Mouse (Mus musculus): ENCODE measurements around the gene Atf6b. TPM values are rescaled to one million over a fixed set of nuclear protein-coding genes. Genes with fewer than 3 reads are reported as not detected.

Atf6b gene
- total and polyA plus RNA-seq, 3 experiments = 45.3 to 101 TPM; not detected in 1

DNA sequence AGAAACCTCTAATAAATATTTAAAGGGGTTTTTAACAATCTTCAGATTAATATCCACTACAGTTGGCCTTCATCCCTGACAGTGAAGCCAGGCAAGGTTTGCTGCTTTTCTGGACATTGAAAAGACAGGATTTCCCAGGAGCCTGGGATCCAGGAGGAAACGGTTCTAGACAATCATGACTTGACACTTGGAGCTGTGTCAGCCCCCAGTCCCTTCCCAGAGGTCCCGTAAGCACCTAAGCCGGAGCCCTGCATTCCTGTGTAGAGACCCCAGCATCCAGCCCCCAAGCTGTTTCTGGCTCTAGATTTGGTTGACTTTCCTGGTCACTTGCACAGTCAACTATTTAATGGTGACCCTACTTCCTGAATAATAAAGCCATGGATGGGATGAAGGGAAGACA is 11.6 kb downstream of the Atf6b start:
- Histone ChIP-seq H3K27ac (ENCODE audit: control insufficient read depth, low read depth, low read length) (no peak overlapping the region), H3K36me3 (ENCODE audit: control insufficient read depth in 1 of 2, insufficient read depth in 2 of 2, low read length in 2 of 2) (peaks cover 0 to 3% of the 10 kb centered on the region in 2 experiments; a peak in 1 of 4 replicates), H3K79me2 (ENCODE audit: control insufficient read depth, insufficient read depth, low read length, poor library complexity) (no peaks in the 10 kb centered on the region), H3K4me1 (ENCODE audit: control insufficient read depth in 1 of 2, insufficient read depth in 2 of 2, low read length in 2 of 2) (peaks cover 0 to 23% of the 10 kb centered on the region in 2 experiments; a peak in 3 of 4 replicates), H3K27me3 (ENCODE audit: control insufficient read depth in 1 of 2, insufficient read depth in 2 of 2, low read length in 2 of 2) (no peaks in the 10 kb centered on the region), H3K9ac (ENCODE audit: control insufficient read depth, low read depth, low read length, poor library complexity, severe bottlenecking) (no peak overlapping the region), H3K4me3 (ENCODE audit: control insufficient read depth in 1 of 2, insufficient read depth in 1 of 2, low read depth in 2 of 2, low read length in 2 of 2) (no peak overlapping the region), H3K9me3 (replicated peaks; ENCODE audit: insufficient read depth, low read length) (no peaks in the 10 kb centered on the region)
- no peak for DNase-seq (ENCODE audit: low read depth, low spot score)
- TF ChIP-seq MAZ (IDR thresholded peaks at IDR 0.05; ENCODE audit: low read depth, low read length) (no peak), HCFC1 (IDR thresholded peaks at IDR 0.05; ENCODE audit: low read depth, low read length) (no peak), MEF2A (IDR thresholded peaks at IDR 0.05; ENCODE audit: extremely low read depth, insufficient replicate concordance, low read depth, low read length, poor library complexity, severe bottlenecking) (no peak), BHLHE40 (IDR thresholded peaks at IDR 0.05; ENCODE audit: borderline replicate concordance, low read depth, low read length) (no peak), MAFK (IDR thresholded peaks at IDR 0.05; ENCODE audit: borderline replicate concordance, low read depth, low read length) (no peak), MYC (IDR thresholded peaks at IDR 0.05; ENCODE audit: low read depth, low read length) (no peak), GATA1 (IDR thresholded peaks at IDR 0.05; ENCODE audit: low read depth, low read length) (no peak), ZMIZ1 (IDR thresholded peaks at IDR 0.05; ENCODE audit: low read depth, low read length) (no peak), ELF1 (IDR thresholded peaks at IDR 0.05; ENCODE audit: low read depth, low read length) (no peak), USF2 (IDR thresholded peaks at IDR 0.05; ENCODE audit: borderline replicate concordance in 1 of 2, insufficient read depth in 1 of 2, low read depth in 1 of 2, low read length in 2 of 2) (no peak), SMC3 (IDR thresholded peaks at IDR 0.05; ENCODE audit: low read depth, low read length) (no peak), UBTF (IDR thresholded peaks at IDR 0.05; ENCODE audit: borderline replicate concordance, insufficient read depth, low read depth, low read length) (no peak), ZKSCAN1 (IDR thresholded peaks at IDR 0.05; ENCODE audit: low read depth, low read length) (no peak), ZNF384 (IDR thresholded peaks at IDR 0.05; ENCODE audit: low read depth, low read length) (no peak), ETS1 (IDR thresholded peaks at IDR 0.05; ENCODE audit: low read depth, low read length) (no peak)

DNA sequence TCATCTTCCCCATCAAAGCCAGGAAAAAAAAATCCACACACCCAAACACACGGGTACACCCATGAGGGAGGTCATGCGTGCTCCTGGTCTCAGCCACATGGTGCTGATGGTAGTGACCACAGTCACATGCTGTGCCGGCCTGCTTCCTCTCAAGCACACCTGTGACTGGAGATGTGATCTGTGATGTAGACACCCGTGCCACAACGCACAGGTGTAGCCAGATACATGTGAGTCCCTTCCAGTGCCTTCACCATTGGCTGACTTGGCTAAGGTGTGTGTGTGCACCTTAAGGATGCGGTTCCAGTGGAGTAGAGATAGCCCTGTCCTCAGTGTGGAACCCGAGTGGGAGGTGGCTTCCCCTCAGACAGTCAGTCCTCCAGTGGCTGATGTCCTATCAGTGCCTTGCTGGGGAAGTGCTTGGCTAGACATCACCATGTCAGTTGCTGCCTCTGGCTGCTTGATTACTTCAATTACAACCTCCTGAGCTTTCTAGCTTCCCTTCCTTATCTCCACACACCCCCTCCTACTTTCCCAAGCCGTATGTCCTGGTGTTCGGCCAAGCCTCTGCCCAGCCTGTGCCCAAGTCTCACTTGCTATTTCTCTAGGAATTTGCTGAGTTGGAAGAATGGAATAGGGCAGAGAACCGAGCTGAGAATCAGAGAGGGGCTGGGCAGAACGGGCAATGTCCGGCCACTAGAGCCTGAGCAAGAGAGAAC is 12.4 kb downstream of the Atf6b start:
- peak overlapping the region; percentile 21 for H3K9ac ChIP-seq (ENCODE audit: control insufficient read depth, low read depth, low read length, poor library complexity, severe bottlenecking)
- no peak for TF ChIP-seq ZC3H11A (IDR thresholded peaks at IDR 0.05; ENCODE audit: low read depth, low read length)
- TF ChIP-seq SMC3 (IDR thresholded peaks at IDR 0.05; ENCODE audit: low read depth, low read length) = no peak
- no peak for TF ChIP-seq MXI1 (IDR thresholded peaks at IDR 0.05; ENCODE audit: low read depth, low read length)
- TF ChIP-seq CTCF (IDR thresholded peaks at IDR 0.05 in 2 of 3, conservative IDR thresholded peaks at IDR 0.05 in 1 of 3; ENCODE audit: control insufficient read depth in 1 of 3, insufficient read depth in 1 of 3, low read depth in 2 of 3, low read length in 3 of 3, poor library complexity in 1 of 3, severe bottlenecking in 1 of 3) = no peak
- TF ChIP-seq TAL1 (IDR thresholded peaks at IDR 0.05; ENCODE audit: low read length) = no peak
- TF ChIP-seq USF2 (IDR thresholded peaks at IDR 0.05; ENCODE audit: borderline replicate concordance in 1 of 2, insufficient read depth in 1 of 2, low read depth in 1 of 2, low read length in 2 of 2) = no peak
- TF ChIP-seq RCOR1 (IDR thresholded peaks at IDR 0.05; ENCODE audit: low read depth, low read length) = no peak
- no peak for TF ChIP-seq MEF2A (IDR thresholded peaks at IDR 0.05; ENCODE audit: extremely low read depth, insufficient replicate concordance, low read depth, low read length, poor library complexity, severe bottlenecking)
- no peak for TF ChIP-seq MAFK (IDR thresholded peaks at IDR 0.05; ENCODE audit: borderline replicate concordance, low read depth, low read length)
- no peak for TF ChIP-seq KAT2A (conservative IDR thresholded peaks at IDR 0.05; ENCODE audit: low read depth, low read length)
- no peak for TF ChIP-seq BHLHE40 (IDR thresholded peaks at IDR 0.05; ENCODE audit: borderline replicate concordance, low read depth, low read length)
- TF ChIP-seq GABPA (IDR thresholded peaks at IDR 0.05; ENCODE audit: low read depth, low read length) = no peak
- no peak for TF ChIP-seq CHD2 (IDR thresholded peaks at IDR 0.05; ENCODE audit: low read length)
- no peak for TF ChIP-seq ETS1 (IDR thresholded peaks at IDR 0.05; ENCODE audit: low read depth, low read length)
- no peak for TF ChIP-seq ZMIZ1 (IDR thresholded peaks at IDR 0.05; ENCODE audit: low read depth, low read length)
- TF ChIP-seq ELF1 (IDR thresholded peaks at IDR 0.05; ENCODE audit: low read depth, low read length) = no peak
- no peak for TF ChIP-seq ZKSCAN1 (IDR thresholded peaks at IDR 0.05; ENCODE audit: low read depth, low read length)
- no peak for TF ChIP-seq MYC (IDR thresholded peaks at IDR 0.05; ENCODE audit: low read depth, low read length)
- no peak for TF ChIP-seq MYB (IDR thresholded peaks at IDR 0.05; ENCODE audit: low read depth, low read length)
- no peaks in the 10 kb centered on the region for H3K79me2 ChIP-seq (ENCODE audit: control insufficient read depth, insufficient read depth, low read length, poor library complexity)
- no peaks in the 10 kb centered on the region for H3K9me3 ChIP-seq (replicated peaks; ENCODE audit: insufficient read depth, low read length)
- no peaks in the 10 kb centered on the region for H3K27me3 ChIP-seq (ENCODE audit: control insufficient read depth in 1 of 2, insufficient read depth in 2 of 2, low read length in 2 of 2)
- H3K4me3 ChIP-seq (ENCODE audit: control insufficient read depth in 1 of 2, insufficient read depth in 1 of 2, low read depth in 2 of 2, low read length in 2 of 2) = peak overlapping the region in 1 of 2 experiments; percentile 64; a peak in 2 of 4 replicates
- 0 out of 2 replicates have a peak overlapping the region, but pooled peaks have one; percentile 6 for H3K27ac ChIP-seq (ENCODE audit: control insufficient read depth, low read depth, low read length)
- H3K4me1 ChIP-seq (ENCODE audit: control insufficient read depth in 1 of 2, insufficient read depth in 2 of 2, low read length in 2 of 2) = peaks cover 0 to 23% of the 10 kb centered on the region in 2 experiments; a peak in 3 of 4 replicates
- DNase-seq (ENCODE audit: low read depth, low spot score) = peak; percentile 80
- peaks cover 0 to 3% of the 10 kb centered on the region in 2 experiments; a peak in 1 of 4 replicates for H3K36me3 ChIP-seq (ENCODE audit: control insufficient read depth in 1 of 2, insufficient read depth in 2 of 2, low read length in 2 of 2)

Data from MEL (cell line).